Mouse (Mus musculus): ENCODE results near the gene Ramp1. TPM values are rescaled to one million over a fixed set of nuclear protein-coding genes. Genes with fewer than 3 reads are reported as not detected.

The Ramp1 gene
- polyA plus RNA-seq, 1 experiment: 16.0 TPM

DNA sequence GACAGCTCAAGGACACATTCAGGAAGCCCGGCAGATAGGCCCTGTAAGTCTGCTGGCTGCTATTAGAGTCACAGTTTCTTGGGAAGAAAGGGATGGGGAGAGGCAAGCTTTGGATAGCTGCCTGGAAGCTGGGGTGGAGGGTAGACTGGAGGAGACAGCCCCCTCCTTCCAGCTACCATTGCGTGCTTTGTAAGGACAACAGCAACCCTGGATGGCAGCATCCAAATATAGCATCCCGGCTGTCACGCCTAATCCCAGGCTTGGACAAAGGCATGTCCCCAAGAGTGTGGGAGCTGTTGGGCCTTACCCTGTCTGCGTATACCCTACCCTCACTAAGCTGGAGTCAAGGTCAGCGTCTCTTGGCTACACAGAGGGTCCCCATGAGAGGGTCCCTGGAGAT lies 29.7 kb downstream of the Ramp1 start:
- Histone ChIP-seq H3K4me3 (replicated peaks) (no peak overlapping the region), H3K27me3 (replicated peaks) (peaks cover 10% of the 10 kb centered on the region), H3K9me3 (no peaks in the 10 kb centered on the region), H3K4me1 (peaks cover 71% of the 10 kb centered on the region), H3K36me3 (replicated peaks; ENCODE audit: low read length) (peaks cover 23% of the 10 kb centered on the region)
- TF ChIP-seq GATA1 (IDR thresholded peaks at IDR 0.05; ENCODE audit: borderline replicate concordance, low read length) (no peak), FLI1 (IDR thresholded peaks at IDR 0.05; ENCODE audit: low read length) (no peak)

DNA sequence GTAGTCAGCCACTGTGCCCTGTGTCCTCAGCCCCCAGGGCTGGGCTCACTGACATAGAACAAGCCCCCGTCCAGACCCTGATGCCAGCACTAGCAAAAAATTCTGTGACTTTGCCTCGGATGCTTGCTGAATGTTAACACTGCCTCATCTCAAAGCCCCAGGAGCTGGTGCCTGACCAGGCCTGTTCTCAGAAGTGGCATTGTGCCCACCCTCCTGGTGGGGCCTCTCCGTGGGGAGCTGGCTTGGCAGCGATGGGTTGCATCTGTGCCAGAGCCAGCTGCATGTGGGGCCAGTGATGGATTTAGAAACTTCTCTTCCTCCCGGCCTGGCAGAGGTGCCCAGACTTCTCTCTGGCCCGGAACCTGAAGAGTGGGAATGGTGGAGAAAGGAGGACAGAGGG lies 30.2 kb downstream of the Ramp1 start:
- peaks cover 10% of the 10 kb centered on the region for H3K27me3 ChIP-seq (replicated peaks)
- peaks cover 70% of the 10 kb centered on the region for H3K4me1 ChIP-seq
- H3K36me3 ChIP-seq (replicated peaks; ENCODE audit: low read length): peaks cover 23% of the 10 kb centered on the region
- no peak overlapping the region for H3K4me3 ChIP-seq (replicated peaks)
- H3K9me3 ChIP-seq: no peaks in the 10 kb centered on the region
- TF ChIP-seq FLI1 (IDR thresholded peaks at IDR 0.05; ENCODE audit: low read length) (no peak), GATA1 (IDR thresholded peaks at IDR 0.05; ENCODE audit: borderline replicate concordance, low read length) (no peak)

DNA sequence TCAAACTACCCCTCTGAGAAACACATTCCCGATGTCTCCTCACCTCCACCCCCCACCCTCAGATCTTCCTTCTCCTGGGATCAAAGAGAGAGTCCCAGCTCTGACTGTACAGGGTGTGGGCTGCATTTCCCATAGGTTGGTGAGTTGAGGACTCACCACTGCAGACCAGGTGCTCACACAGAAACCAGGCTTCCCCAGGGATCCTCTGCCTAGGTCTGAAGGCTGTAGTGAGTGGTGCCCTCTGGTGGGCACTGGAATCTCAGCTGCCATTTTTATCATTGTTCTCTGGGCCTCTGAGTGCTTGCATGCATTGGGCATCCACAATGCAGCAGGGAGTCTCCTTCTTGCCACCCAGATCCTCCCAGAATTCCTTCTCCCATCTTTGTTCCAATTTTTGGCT lies 31.5 kb downstream of the Ramp1 start:
- TF ChIP-seq FLI1 (IDR thresholded peaks at IDR 0.05; ENCODE audit: low read length): no peak
- TF ChIP-seq GATA1 (IDR thresholded peaks at IDR 0.05; ENCODE audit: borderline replicate concordance, low read length): no peak
- no peak overlapping the region for H3K4me3 ChIP-seq (replicated peaks)
- H3K9me3 ChIP-seq: no peaks in the 10 kb centered on the region
- H3K27me3 ChIP-seq (replicated peaks): peaks cover 10% of the 10 kb centered on the region
- peaks cover 21% of the 10 kb centered on the region for H3K36me3 ChIP-seq (replicated peaks; ENCODE audit: low read length)
- peaks cover 75% of the 10 kb centered on the region for H3K4me1 ChIP-seq

DNA sequence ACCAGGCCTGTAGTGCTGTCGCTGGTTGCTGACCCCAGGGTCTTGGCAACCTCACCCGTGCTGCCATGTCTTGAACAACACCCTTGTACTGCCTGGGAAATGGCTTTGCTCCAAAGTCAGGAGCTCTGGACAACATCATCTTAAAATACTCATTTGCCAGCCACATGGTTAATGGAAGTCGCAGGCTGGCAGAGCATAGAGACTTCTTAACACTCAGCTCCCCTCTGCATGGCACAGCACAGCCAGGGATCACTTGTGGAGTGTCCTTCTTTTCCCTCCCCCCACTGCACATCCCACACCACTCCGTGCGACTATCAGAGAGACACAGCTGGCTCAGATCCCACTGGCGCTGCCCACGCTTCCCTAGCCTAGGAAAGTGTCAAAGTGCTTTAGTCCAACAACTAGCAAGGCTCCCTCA lies 32.0 kb downstream of the Ramp1 start:
- Histone ChIP-seq H3K4me1 (peaks cover 80% of the 10 kb centered on the region), H3K36me3 (replicated peaks; ENCODE audit: low read length) (peaks cover 21% of the 10 kb centered on the region), H3K9me3 (no peaks in the 10 kb centered on the region), H3K27me3 (replicated peaks) (peaks cover 10% of the 10 kb centered on the region), H3K4me3 (replicated peaks) (peak overlapping the region; percentile 24)
- TF ChIP-seq GATA1 (IDR thresholded peaks at IDR 0.05; ENCODE audit: borderline replicate concordance, low read length): no peak
- TF ChIP-seq FLI1 (IDR thresholded peaks at IDR 0.05; ENCODE audit: low read length): no peak

DNA sequence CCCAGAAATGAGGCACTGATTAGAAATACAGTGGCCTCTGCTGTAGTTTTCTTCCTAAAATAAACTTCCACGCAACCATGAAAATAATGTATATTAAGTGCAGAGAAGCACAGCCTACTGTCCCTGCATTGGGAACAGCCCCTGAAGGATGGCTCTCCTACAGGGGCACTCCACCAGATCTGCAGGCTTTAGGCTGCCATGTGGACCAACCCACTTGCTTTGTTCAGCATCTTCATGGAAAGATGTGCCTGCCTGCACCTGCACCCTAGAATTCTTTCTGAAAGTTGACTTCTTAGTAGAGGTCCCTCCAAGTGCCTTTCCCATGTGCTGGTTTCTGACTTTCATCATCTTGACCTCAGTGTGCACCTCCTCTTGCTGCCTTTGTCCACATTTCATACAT lies 35.6 kb downstream of the Ramp1 start:
- Histone ChIP-seq H3K9me3 (no peaks in the 10 kb centered on the region), H3K4me3 (replicated peaks) (no peak overlapping the region), H3K27me3 (replicated peaks) (peaks cover 6% of the 10 kb centered on the region), H3K4me1 (peaks cover 80% of the 10 kb centered on the region), H3K36me3 (replicated peaks; ENCODE audit: low read length) (no peaks in the 10 kb centered on the region)
- TF ChIP-seq FLI1 (IDR thresholded peaks at IDR 0.05; ENCODE audit: low read length): no peak
- TF ChIP-seq GATA1 (IDR thresholded peaks at IDR 0.05; ENCODE audit: borderline replicate concordance, low read length): no peak

GRCm38 (mm10) chr1:91215981-91216380 lies 36.4 kb downstream of the Ramp1 start:
- H3K4me1 ChIP-seq: peaks cover 73% of the 10 kb centered on the region
- H3K9me3 ChIP-seq: no peaks in the 10 kb centered on the region
- H3K4me3 ChIP-seq (replicated peaks): peak overlapping the region; percentile 16
- H3K36me3 ChIP-seq (replicated peaks; ENCODE audit: low read length): no peaks in the 10 kb centered on the region
- TF ChIP-seq FLI1 (IDR thresholded peaks at IDR 0.05; ENCODE audit: low read length) (no peak), GATA1 (IDR thresholded peaks at IDR 0.05; ENCODE audit: borderline replicate concordance, low read length) (no peak)
- peaks cover 8% of the 10 kb centered on the region for H3K27me3 ChIP-seq (replicated peaks)

- Histone ChIP-seq H3K9me3 (no peaks in the 10 kb centered on the region), H3K27me3 (replicated peaks) (peaks cover 8% of the 10 kb centered on the region), H3K4me1 (peaks cover 66% of the 10 kb centered on the region), H3K4me3 (replicated peaks) (peak overlapping the region; percentile 71), H3K36me3 (replicated peaks; ENCODE audit: low read length) (no peaks in the 10 kb centered on the region)
- TF ChIP-seq GATA1 (IDR thresholded peaks at IDR 0.05; ENCODE audit: borderline replicate concordance, low read length): no peak
These were observed 37.1 kb downstream of the Ramp1 start for GRCm38 (mm10) chr1:91216504-91217267.

DNA sequence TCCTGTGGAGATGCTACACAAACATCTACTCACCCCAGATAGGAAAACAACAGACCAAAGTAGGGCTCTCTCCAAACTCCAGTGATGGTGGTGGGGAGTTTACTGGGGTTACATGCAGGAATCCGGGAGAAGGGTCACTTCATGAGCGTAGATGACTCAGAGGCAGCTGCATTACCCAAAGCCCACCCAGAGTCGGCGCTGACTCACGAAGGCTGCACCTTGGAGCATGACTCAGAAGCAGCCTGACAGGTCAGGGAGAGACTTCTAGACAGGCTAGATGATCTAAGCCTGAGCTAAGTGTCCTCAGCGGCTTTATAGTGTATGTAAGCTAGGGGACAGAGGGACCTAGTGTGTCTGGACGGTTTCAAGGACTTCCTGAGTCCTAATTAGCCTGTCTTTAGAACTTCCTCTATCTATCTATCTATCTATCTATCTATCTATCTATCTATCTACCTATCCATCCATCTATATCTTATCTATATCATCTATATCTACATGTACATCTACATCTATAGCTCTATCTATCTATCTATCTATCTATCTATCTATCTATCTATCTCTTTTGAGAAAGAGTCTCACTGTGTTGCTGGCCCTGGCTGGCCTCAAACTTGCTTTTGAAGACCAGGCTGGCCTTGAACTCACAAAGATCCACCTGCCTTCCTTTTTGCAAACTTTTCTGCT lies 40.2 kb downstream of the Ramp1 start:
- H3K27me3 ChIP-seq (replicated peaks): peaks cover 24% of the 10 kb centered on the region
- peaks cover 65% of the 10 kb centered on the region for H3K4me1 ChIP-seq
- H3K36me3 ChIP-seq (replicated peaks; ENCODE audit: low read length): peaks cover 12% of the 10 kb centered on the region
- H3K9me3 ChIP-seq: no peaks in the 10 kb centered on the region
- H3K4me3 ChIP-seq (replicated peaks): no peak overlapping the region
- TF ChIP-seq GATA1 (IDR thresholded peaks at IDR 0.05; ENCODE audit: borderline replicate concordance, low read length) (no peak), FLI1 (IDR thresholded peaks at IDR 0.05; ENCODE audit: low read length) (no peak)

DNA sequence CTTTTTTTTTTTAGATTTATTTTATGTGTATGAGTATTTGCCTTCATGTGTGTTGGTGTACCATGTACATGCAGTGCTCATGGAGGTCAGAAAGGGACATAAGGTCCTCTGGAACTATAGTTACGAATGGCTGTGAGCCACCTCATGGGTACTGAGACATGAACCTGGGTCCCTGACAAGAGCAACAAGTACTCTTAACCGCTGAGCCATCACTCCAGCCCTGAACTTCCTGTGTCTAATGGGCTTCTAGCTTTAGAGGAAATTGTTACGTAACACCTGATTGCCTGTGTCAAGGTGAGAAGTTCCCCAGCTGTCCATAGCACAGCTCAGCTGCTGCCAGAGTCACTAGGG lies 40.7 kb downstream of the Ramp1 start:
- Histone ChIP-seq H3K36me3 (replicated peaks; ENCODE audit: low read length) (peaks cover 12% of the 10 kb centered on the region), H3K4me3 (replicated peaks) (no peak overlapping the region), H3K4me1 (peaks cover 59% of the 10 kb centered on the region), H3K27me3 (replicated peaks) (peaks cover 25% of the 10 kb centered on the region), H3K9me3 (no peaks in the 10 kb centered on the region)
- TF ChIP-seq GATA1 (IDR thresholded peaks at IDR 0.05; ENCODE audit: borderline replicate concordance, low read length): no peak
- no peak for TF ChIP-seq FLI1 (IDR thresholded peaks at IDR 0.05; ENCODE audit: low read length)

GRCm38 (mm10) chr1:91226562-91226961 lies 46.9 kb downstream of the Ramp1 start:
- Histone ChIP-seq H3K36me3 (replicated peaks; ENCODE audit: low read length) (peaks cover 12% of the 10 kb centered on the region), H3K9me3 (peaks cover 5% of the 10 kb centered on the region), H3K4me1 (peaks cover 44% of the 10 kb centered on the region), H3K4me3 (replicated peaks) (no peak overlapping the region), H3K27me3 (replicated peaks) (peaks cover 35% of the 10 kb centered on the region)
- TF ChIP-seq FLI1 (IDR thresholded peaks at IDR 0.05; ENCODE audit: low read length) (no peak), GATA1 (IDR thresholded peaks at IDR 0.05; ENCODE audit: borderline replicate concordance, low read length) (no peak)
